Mouse (Mus musculus) kidney, adult 2 months (tissue): ENCODE data around the gene Kcnab1.

ENCODE experiments used
- CTCF ChIP-seq: fragments of 200-500 bp; conservative IDR thresholded peaks from 2 replicates; pipeline ENCODE4 v1.5.1; 2011; ENCODE audit warnings: low read depth, mild to moderate bottlenecking, control low read depth, low read length, moderate library complexity, mixed read lengths; ENCODE audit not compliant: insufficient read depth, insufficient read length
- POLR2A ChIP-seq: fragments of 200-500 bp; IDR thresholded peaks from one replicate; pipeline ENCODE4 v1.6.1; 2011; ENCODE audit warnings: low read depth, low read length, control low read depth

GRCm38 (mm10) chr3:65320990-65321389 is 211.8 kb downstream of the Kcnab1 start:
- TF ChIP-seq CTCF, result no peak
- TF ChIP-seq POLR2A, result no peak
